Mouse (Mus musculus): ENCODE results near the gene Rfng.

GRCm38 (mm10) chr11:120828416-120828815 is 44.4 kb upstream of the Rfng start:
- TF ChIP-seq CTCF (conservative IDR thresholded peaks at IDR 0.05; ENCODE audit: insufficient read depth, insufficient read length, low read depth, low read length) (no peak), POLR2A (IDR thresholded peaks at IDR 0.05; ENCODE audit: low read depth, low read length) (no peak)
